Mouse (Mus musculus): ENCODE results near the gene Erbb2. TPM values are rescaled to one million over a fixed set of nuclear protein-coding genes. Genes with fewer than 3 reads are reported as not detected.
A peak's percentile ranks its signal among the peaks of the same experiment; 100 is the strongest.

The Erbb2 gene
- polyA plus RNA-seq, 1 experiment from 2014 or later = 7.6 TPM

DNA sequence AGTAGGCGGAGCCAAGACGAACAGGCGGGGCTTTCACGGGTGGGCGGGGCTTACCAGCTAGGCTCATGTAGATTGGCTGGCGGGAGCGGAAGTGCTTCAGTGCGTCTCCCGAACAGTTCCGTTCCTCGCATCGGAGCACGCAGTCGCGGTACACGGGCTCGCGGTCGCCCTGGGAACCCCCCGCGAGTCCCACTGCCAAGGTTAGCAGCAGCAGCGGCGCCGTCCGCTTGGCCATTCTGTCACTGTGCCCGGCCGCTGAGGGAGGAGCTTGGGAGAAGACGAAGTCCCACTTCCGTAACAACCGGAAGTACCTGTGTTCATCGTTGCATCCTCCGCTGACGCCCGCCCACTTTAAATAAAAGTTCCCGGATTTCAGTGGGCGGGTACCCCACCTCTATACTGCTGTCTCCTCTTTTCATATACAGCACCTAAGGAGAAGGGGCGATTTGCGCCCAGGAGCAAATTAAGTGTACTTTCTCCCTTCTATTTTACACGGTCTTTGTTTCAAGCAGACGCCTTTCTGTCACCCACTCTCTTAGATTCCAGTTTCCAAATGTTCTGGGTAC lies 12.0 kb upstream of the Erbb2 start, which contains the start of gene Pgap3:
Gene Pgap3 (minus strand): TSS at position 330 of the 566 bp plus-strand sequence.
- under 1% methylated on average over 40 of the region's 40 CpGs for WGBS
- Histone ChIP-seq H3K27ac (replicated peaks; ENCODE audit: low read depth, low read length) (peak within 1 kb of the TSS; percentile 94), H3K36me3 (ENCODE audit: control insufficient read depth, insufficient read depth, low read length) (no peaks in the 10 kb centered on the region), H3K9me3 (ENCODE audit: control insufficient read depth, low read length) (no peaks in the 10 kb centered on the region), H3K4me1 (ENCODE audit: control insufficient read depth, insufficient read depth, low read length) (peaks cover 13% of the 10 kb centered on the region), H3K4me3 (replicated peaks; ENCODE audit: low read depth, low read length) (peak within 1 kb of the TSS; percentile 54), H3K9ac (replicated peaks; ENCODE audit: low read length) (peak within 1 kb of the TSS; percentile 58), H3K27me3 (ENCODE audit: control insufficient read depth, insufficient read depth, low read length) (no peaks in the 10 kb centered on the region), H3K4me2 (ENCODE audit: low read length) (peak within 1 kb of the TSS; percentile 58)
- peak; percentile 94 for DNase-seq
- ATAC-seq (ENCODE audit: low FRiP score, low TSS enrichment) = peak; percentile 91

DNA sequence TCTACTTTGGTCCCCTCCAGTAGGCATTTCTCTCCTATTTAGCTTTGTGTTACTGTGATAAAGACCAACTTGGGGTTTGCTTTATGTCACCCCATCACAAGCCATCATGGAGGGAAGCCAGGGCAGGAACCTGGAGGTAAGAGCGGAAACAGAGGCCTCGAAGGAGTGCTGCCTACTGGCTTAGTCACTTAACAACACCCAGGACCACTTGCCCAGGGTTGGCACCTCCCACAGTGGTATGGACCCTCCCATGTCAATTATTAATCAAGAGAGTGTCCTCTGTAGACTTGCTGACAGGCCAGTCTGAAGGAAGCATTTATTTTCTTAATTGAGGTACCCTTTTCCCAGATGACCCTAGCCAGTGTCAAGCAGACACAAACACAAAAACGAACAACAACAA lies 11.5 kb upstream of the Erbb2 start:
- no peaks in the 10 kb centered on the region for H3K27me3 ChIP-seq (ENCODE audit: control insufficient read depth, insufficient read depth, low read length)
- no peak for ATAC-seq (ENCODE audit: low FRiP score, low TSS enrichment)
- no peaks in the 10 kb centered on the region for H3K9me3 ChIP-seq (ENCODE audit: control insufficient read depth, low read length)
- peak overlapping the region; percentile 58; the same call in 1 of the 2 replicates for H3K9ac ChIP-seq (replicated peaks; ENCODE audit: low read length)
- H3K4me2 ChIP-seq (ENCODE audit: low read length) = peak overlapping the region; percentile 58
- DNase-seq = no peak
- peaks cover 13% of the 10 kb centered on the region for H3K4me1 ChIP-seq (ENCODE audit: control insufficient read depth, insufficient read depth, low read length)
- H3K27ac ChIP-seq (replicated peaks; ENCODE audit: low read depth, low read length) = peak overlapping the region; percentile 94
- 59% methylated on average over 3 of the region's 3 CpGs for WGBS
- peak overlapping the region; percentile 54 for H3K4me3 ChIP-seq (replicated peaks; ENCODE audit: low read depth, low read length)
- no peaks in the 10 kb centered on the region for H3K36me3 ChIP-seq (ENCODE audit: control insufficient read depth, insufficient read depth, low read length)

DNA sequence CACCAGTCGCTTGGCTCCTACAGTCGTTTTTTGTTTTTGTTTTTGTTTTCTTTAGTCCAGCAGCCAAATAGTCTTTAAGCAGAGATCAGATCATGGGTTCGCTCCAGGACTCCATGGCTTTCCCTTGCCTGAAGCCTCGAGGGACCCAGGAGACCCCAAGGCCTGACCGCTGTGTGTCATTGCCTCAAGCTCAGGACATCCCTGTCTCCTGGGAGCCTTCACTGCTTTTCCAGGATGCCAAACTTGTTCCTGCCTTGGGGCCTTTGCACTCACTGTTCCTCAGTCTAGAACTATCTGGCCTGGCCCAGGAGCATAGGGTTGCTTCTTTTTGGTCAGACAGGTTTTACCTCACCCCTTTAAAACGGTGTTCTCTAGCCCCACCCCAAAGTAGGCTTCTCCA lies 5.6 kb upstream of the Erbb2 start:
- Histone ChIP-seq H3K4me2 (ENCODE audit: low read length) (no peak overlapping the region), H3K4me1 (ENCODE audit: control insufficient read depth, insufficient read depth, low read length) (no peaks in the 10 kb centered on the region; the same call in 1 of the 2 replicates), H3K9ac (replicated peaks; ENCODE audit: low read length) (no peak overlapping the region), H3K36me3 (ENCODE audit: control insufficient read depth, insufficient read depth, low read length) (no peaks in the 10 kb centered on the region), H3K27me3 (ENCODE audit: control insufficient read depth, insufficient read depth, low read length) (no peaks in the 10 kb centered on the region), H3K27ac (replicated peaks; ENCODE audit: low read depth, low read length) (no peak overlapping the region), H3K9me3 (ENCODE audit: control insufficient read depth, low read length) (no peaks in the 10 kb centered on the region), H3K4me3 (replicated peaks; ENCODE audit: low read depth, low read length) (no peak overlapping the region)
- DNase-seq (no peak), ATAC-seq (ENCODE audit: low FRiP score, low TSS enrichment) (no peak)
- WGBS = 74% methylated on average over 6 of the region's 6 CpGs

DNA sequence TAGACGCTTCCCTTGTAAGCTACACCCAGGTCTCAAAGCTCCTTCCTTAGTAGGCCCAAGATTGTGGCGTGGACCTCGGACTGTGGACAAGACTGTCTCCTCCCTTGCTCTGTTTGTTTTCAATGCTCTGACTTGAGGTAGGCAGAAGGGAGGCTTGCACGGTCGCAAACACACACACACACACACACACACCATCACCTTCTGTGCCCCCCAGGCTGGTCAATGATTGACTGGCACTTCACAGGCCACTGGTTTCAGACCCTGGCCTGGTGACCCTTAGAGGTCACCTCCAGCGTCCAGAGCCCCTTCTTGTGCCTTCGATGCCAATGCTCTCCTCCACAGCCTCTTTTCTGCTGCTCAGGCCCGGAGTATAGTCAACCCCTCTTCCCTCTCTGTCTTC lies 3.4 kb upstream of the Erbb2 start:
- Histone ChIP-seq H3K27me3 (ENCODE audit: control insufficient read depth, insufficient read depth, low read length) (peaks cover 11% of the 10 kb centered on the region), H3K4me1 (ENCODE audit: control insufficient read depth, insufficient read depth, low read length) (peaks cover 10% of the 10 kb centered on the region), H3K36me3 (ENCODE audit: control insufficient read depth, insufficient read depth, low read length) (no peaks in the 10 kb centered on the region), H3K27ac (replicated peaks; ENCODE audit: low read depth, low read length) (no peak overlapping the region), H3K9ac (replicated peaks; ENCODE audit: low read length) (no peak overlapping the region), H3K4me2 (ENCODE audit: low read length) (peak overlapping the region; percentile 22), H3K9me3 (ENCODE audit: control insufficient read depth, low read length) (no peaks in the 10 kb centered on the region), H3K4me3 (replicated peaks; ENCODE audit: low read depth, low read length) (no peak overlapping the region)
- WGBS = 50% methylated on average over 8 of the region's 8 CpGs
- DNase-seq (no peak), ATAC-seq (ENCODE audit: low FRiP score, low TSS enrichment) (no peak)

DNA sequence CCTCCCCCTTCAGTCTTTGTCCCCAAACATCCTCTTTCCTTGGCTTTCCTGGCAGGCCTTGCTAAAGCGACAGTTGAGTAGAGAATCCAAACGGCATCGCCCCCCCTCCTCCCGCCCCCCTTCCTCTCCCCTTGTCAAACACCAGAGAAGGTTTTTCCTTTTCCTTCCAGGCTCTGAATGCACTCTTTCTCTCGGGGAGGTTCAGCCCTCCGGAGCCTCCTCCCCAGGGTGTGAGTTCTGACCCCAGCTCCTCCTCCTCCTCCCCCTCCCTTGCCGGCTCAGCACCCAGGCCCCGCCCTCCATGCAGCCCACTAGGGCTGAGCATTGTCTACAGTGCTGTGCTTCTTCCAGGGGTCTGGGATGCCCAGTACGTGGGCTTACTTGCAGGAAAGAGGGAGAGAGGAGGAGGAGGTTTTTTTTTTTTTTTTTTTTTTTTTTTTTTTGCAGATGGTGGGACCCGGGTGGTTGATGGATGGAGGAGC lies 2.9 kb upstream of the Erbb2 start:
- Histone ChIP-seq H3K27ac (replicated peaks; ENCODE audit: low read depth, low read length) (no peak overlapping the region), H3K27me3 (ENCODE audit: control insufficient read depth, insufficient read depth, low read length) (peaks cover 11% of the 10 kb centered on the region), H3K9me3 (ENCODE audit: control insufficient read depth, low read length) (no peaks in the 10 kb centered on the region), H3K4me1 (ENCODE audit: control insufficient read depth, insufficient read depth, low read length) (peaks cover 13% of the 10 kb centered on the region), H3K4me2 (ENCODE audit: low read length) (peak overlapping the region; percentile 22), H3K9ac (replicated peaks; ENCODE audit: low read length) (no peak overlapping the region), H3K4me3 (replicated peaks; ENCODE audit: low read depth, low read length) (no peak overlapping the region), H3K36me3 (ENCODE audit: control insufficient read depth, insufficient read depth, low read length) (no peaks in the 10 kb centered on the region)
- ATAC-seq (ENCODE audit: low FRiP score, low TSS enrichment) (0 out of 2 replicates have a peak, but pooled peaks have one; percentile 27), DNase-seq (peak; percentile 55)
- WGBS = 4% methylated on average over 10 of the region's 10 CpGs

DNA sequence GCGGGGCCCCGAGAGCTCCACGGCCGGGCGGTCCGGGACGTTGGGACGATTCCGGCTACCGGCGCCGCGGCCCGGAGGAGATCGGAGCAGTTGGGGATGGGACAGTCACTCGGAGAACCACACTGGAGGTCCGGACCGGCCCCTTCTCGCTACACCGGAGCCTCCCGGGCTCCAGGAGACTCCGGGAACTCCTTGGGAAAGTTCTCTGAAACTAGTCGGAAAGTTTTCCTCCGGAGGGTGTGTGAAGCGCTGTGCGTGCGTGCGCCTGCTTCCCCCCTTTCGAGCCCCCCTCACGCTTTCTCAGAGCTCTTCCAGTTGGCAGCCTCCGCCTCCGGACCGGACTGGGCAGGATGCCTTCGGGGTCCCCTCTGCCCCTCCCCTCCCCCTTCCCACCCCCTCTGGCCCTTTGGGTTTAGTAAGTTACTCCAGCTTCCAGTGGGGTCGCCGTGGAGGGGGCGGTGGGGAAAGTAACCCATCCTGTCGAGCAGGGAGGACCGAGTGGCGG lies 579 bp downstream of the Erbb2 start:
- H3K9ac ChIP-seq (replicated peaks; ENCODE audit: low read length) = peak overlapping the region; percentile 57
- peak overlapping the region; percentile 55 for H3K4me3 ChIP-seq (replicated peaks; ENCODE audit: low read depth, low read length)
- no peaks in the 10 kb centered on the region for H3K9me3 ChIP-seq (ENCODE audit: control insufficient read depth, low read length)
- H3K4me2 ChIP-seq (ENCODE audit: low read length) = peak overlapping the region; percentile 94
- DNase-seq (peak; percentile 56), ATAC-seq (ENCODE audit: low FRiP score, low TSS enrichment) (no peak)
- peaks cover 11% of the 10 kb centered on the region for H3K27me3 ChIP-seq (ENCODE audit: control insufficient read depth, insufficient read depth, low read length)
- H3K4me1 ChIP-seq (ENCODE audit: control insufficient read depth, insufficient read depth, low read length) = peaks cover 13% of the 10 kb centered on the region
- peak overlapping the region; percentile 64 for H3K27ac ChIP-seq (replicated peaks; ENCODE audit: low read depth, low read length)
- H3K36me3 ChIP-seq (ENCODE audit: control insufficient read depth, insufficient read depth, low read length) = no peaks in the 10 kb centered on the region
- WGBS = under 1% methylated on average over 40 of the region's 40 CpGs

DNA sequence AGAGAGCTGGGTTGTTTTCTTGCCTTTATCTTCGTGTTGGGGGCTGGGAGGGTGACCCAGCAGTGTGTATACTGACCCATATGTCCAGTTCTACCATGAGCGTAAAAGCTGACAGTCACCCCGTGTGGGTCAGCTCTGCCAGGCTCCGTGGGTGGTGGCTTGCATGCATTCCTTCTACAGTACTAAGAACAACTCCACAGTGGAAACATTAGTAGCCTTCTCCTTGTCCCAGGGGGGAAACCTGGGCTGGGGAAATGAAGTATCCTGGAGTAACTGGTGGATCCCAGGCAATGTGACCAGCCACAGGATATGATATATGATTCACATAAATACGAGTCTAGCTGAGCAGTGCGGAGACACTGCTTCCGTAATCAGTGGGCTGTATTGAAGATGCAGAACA lies 1.5 kb downstream of the Erbb2 start:
- ATAC-seq (ENCODE audit: low FRiP score, low TSS enrichment) = no peak
- 33% methylated on average over 7 of the region's 7 CpGs for WGBS
- no peaks in the 10 kb centered on the region for H3K36me3 ChIP-seq (ENCODE audit: control insufficient read depth, insufficient read depth, low read length)
- H3K9ac ChIP-seq (replicated peaks; ENCODE audit: low read length) = no peak overlapping the region
- no peak overlapping the region for H3K27ac ChIP-seq (replicated peaks; ENCODE audit: low read depth, low read length)
- peaks cover 11% of the 10 kb centered on the region for H3K27me3 ChIP-seq (ENCODE audit: control insufficient read depth, insufficient read depth, low read length)
- peak overlapping the region; percentile 94 for H3K4me2 ChIP-seq (ENCODE audit: low read length)
- 0 out of 2 replicates have a peak overlapping the region, but pooled peaks have one; percentile 55 for H3K4me3 ChIP-seq (replicated peaks; ENCODE audit: low read depth, low read length)
- no peak for DNase-seq
- H3K4me1 ChIP-seq (ENCODE audit: control insufficient read depth, insufficient read depth, low read length) = peaks cover 13% of the 10 kb centered on the region
- no peaks in the 10 kb centered on the region for H3K9me3 ChIP-seq (ENCODE audit: control insufficient read depth, low read length)

DNA sequence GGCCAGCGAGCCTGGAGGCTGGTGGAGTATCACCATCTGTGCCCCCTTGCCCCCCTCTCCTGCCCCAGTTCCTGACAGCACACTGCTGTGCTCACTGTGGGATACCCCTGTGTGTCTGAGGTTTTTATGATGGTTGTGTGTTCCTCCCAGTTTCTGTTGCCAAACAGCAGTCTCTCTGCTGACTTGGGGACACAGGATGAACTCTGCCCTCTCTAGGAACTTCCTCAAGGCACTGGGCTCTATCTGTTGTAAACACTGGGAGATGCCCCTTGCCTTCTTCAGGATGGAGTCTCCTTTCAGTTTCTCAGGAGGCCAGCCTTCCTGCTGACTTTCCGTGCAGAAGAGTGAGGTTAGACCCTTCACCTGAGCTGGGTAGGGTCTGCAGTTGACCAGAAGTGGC lies 1.9 kb downstream of the Erbb2 start:
- no peak overlapping the region for H3K9ac ChIP-seq (replicated peaks; ENCODE audit: low read length)
- H3K4me2 ChIP-seq (ENCODE audit: low read length) = 0 out of 2 replicates have a peak overlapping the region, but pooled peaks have one; percentile 94
- peaks cover 11% of the 10 kb centered on the region for H3K27me3 ChIP-seq (ENCODE audit: control insufficient read depth, insufficient read depth, low read length)
- DNase-seq (no peak), ATAC-seq (ENCODE audit: low FRiP score, low TSS enrichment) (no peak)
- 0 out of 2 replicates have a peak overlapping the region, but pooled peaks have one; percentile 55 for H3K4me3 ChIP-seq (replicated peaks; ENCODE audit: low read depth, low read length)
- H3K4me1 ChIP-seq (ENCODE audit: control insufficient read depth, insufficient read depth, low read length) = peaks cover 13% of the 10 kb centered on the region
- H3K36me3 ChIP-seq (ENCODE audit: control insufficient read depth, insufficient read depth, low read length) = no peaks in the 10 kb centered on the region
- no peak overlapping the region for H3K27ac ChIP-seq (replicated peaks; ENCODE audit: low read depth, low read length)
- no peaks in the 10 kb centered on the region for H3K9me3 ChIP-seq (ENCODE audit: control insufficient read depth, low read length)
- WGBS = 41% methylated on average over 2 of the region's 2 CpGs

DNA sequence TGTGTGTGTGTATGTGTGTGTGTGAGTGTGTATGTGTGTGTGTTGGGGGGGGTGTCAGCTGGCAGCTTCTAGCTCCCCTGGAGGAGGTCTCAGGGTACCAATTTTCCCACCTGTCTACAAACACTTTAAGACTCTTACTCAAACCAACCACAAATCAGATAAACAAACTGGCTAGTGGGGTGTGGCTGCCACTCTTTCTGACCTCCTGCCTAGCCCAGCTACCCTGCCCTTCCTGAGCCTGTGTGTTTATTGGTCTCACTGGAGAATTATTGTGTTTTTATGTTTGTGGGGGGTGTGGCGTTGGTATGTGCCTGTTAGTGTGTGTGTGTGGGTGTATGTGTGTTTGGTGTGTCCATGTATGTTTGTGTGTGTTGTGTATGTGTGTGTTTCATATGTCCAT lies 4.8 kb downstream of the Erbb2 start:
- H3K9ac ChIP-seq (replicated peaks; ENCODE audit: low read length) = no peak overlapping the region
- no peaks in the 10 kb centered on the region for H3K36me3 ChIP-seq (ENCODE audit: control insufficient read depth, insufficient read depth, low read length)
- H3K9me3 ChIP-seq (ENCODE audit: control insufficient read depth, low read length) = no peaks in the 10 kb centered on the region
- no peak overlapping the region for H3K4me3 ChIP-seq (replicated peaks; ENCODE audit: low read depth, low read length)
- ATAC-seq (ENCODE audit: low FRiP score, low TSS enrichment) = no peak
- DNase-seq = no peak
- peaks cover 11% of the 10 kb centered on the region for H3K27me3 ChIP-seq (ENCODE audit: control insufficient read depth, insufficient read depth, low read length)
- peaks cover 13% of the 10 kb centered on the region; the same call in 1 of the 2 replicates for H3K4me1 ChIP-seq (ENCODE audit: control insufficient read depth, insufficient read depth, low read length)
- WGBS = 95% methylated on average over 1 of the region's 1 CpGs
- no peak overlapping the region for H3K27ac ChIP-seq (replicated peaks; ENCODE audit: low read depth, low read length)
- H3K4me2 ChIP-seq (ENCODE audit: low read length) = no peak overlapping the region
